Mouse (Mus musculus): ENCODE data around the gene Srrm1. TPM values are rescaled to one million over a fixed set of nuclear protein-coding genes. Genes with fewer than 3 reads are reported as not detected.
A peak's percentile ranks its signal among the peaks of the same experiment; 100 is the strongest.

Srrm1 gene
- polyA plus RNA-seq (2015; fragmentation: Nextera tagmentation; extraction: Ambion mirVana), result 141 and 146 TPM in 2 replicates

DNA sequence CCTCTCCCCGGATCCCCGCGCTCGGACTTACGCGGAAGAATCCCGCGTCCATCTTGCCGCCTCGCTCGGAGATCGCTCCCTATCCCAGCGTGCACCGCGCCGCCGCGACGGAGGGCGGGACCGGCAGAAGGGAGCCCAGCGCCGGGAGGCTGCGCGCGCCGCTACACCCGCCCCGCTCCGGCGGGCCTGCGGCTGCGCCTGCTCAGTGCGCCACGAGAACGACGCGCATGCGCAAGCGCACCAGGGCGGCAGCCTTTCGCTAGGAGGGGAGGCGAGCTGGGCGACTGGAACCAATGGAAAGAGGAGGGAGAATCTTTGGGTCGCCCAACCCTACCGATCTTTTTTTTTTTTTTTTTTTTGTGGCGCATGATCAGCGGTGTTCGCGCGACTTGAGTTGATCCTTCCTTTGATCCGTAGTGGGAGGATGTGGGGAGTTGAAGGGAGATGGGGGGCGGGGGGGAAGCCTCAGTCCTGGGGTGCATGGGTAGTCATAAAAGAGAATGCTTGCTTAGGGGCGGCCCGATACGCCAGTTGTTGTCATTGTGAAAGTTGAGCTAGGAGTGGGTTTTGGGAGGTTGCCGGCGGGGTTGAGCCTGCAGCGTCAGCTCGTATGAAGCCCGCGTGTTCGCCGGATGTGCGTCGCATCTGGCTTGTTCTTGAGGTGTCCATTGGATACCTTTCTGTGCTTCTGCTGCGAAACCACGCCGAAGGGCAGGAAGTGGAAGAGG is at the start of gene Srrm1:
Gene Srrm1 (minus strand): TSS at position 256 of the 728 bp plus-strand sequence.
- Histone ChIP-seq H3K36me3 (peaks cover 24% of the 10 kb centered on the region), H3K4me1 (peaks cover 29% of the 10 kb centered on the region), H3K4me2 (peak within 1 kb of the TSS; percentile 93), H3K27ac (replicated peaks) (peak within 1 kb of the TSS; percentile 98), H3K9ac (peak within 1 kb of the TSS; percentile 98), H3K9me3 (no peaks in the 10 kb centered on the region), H3K4me3 (peak within 1 kb of the TSS; percentile 94), H3K27me3 (replicated peaks) (peaks cover 12% of the 10 kb centered on the region; the same call in 1 of the 2 replicates)
- under 1% methylated on average over 68 of the region's 69 CpGs for WGBS
- peak; percentile 93 for ATAC-seq (ENCODE audit: extremely low read depth, insufficient number of reproducible peaks, low FRiP score, low TSS enrichment)

DNA sequence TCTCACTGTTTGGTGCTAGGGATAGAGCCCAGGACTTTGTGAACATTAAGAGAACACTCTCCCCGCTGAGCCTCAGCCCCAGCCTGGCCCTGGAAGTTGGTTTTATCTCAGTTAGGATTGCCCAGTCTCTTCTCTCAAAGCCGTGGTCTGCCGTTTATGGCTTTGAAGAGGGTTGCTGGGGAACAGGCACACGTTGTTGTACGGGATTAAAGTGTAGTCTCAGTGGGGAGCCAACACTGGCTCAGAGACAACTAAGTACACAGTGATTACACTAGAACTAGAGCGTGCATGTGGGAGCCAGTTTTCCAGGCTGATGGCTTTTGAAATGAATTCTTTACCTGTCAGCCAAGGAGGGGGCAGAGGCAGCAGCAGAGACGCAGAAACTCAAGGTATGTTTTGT is 48.8 kb upstream of the Srrm1 start:
- WGBS, result 31% methylated on average over 7 of the region's 7 CpGs

GRCm38 (mm10) chr4:135397991-135398390 is 44.9 kb upstream of the Srrm1 start, which contains the start of gene Ncmap:
Ncmap (minus strand) TSS chr4:135398227.
- H3K27me3 ChIP-seq (replicated peaks), result peaks cover 57% of the 10 kb centered on the region
- H3K4me1 ChIP-seq, result peaks cover 13% of the 10 kb centered on the region
- peaks cover 6% of the 10 kb centered on the region; the same call in 1 of the 2 replicates for H3K9me3 ChIP-seq
- 2% methylated on average over 27 of the region's 29 CpGs for WGBS
- no peaks in the 10 kb centered on the region for H3K36me3 ChIP-seq
- H3K4me3 ChIP-seq, result peak within 1 kb of the TSS; percentile 56
- ATAC-seq (ENCODE audit: extremely low read depth, insufficient number of reproducible peaks, low FRiP score, low TSS enrichment), result no peak
- peak within 1 kb of the TSS; percentile 92 for H3K4me2 ChIP-seq
- H3K27ac ChIP-seq (replicated peaks), result no peak within 1 kb of the TSS
- peak within 1 kb of the TSS; percentile 69 for H3K9ac ChIP-seq

More for the DNA sequence above, 48.8 kb upstream of the Srrm1 start:
- Histone ChIP-seq H3K4me3 (no peak overlapping the region), H3K4me1 (peaks cover 13% of the 10 kb centered on the region), H3K36me3 (no peaks in the 10 kb centered on the region), H3K27me3 (replicated peaks) (peaks cover 33% of the 10 kb centered on the region), H3K9me3 (no peaks in the 10 kb centered on the region), H3K27ac (replicated peaks) (no peak overlapping the region), H3K4me2 (no peak overlapping the region), H3K9ac (no peak overlapping the region)
- ATAC-seq (ENCODE audit: extremely low read depth, insufficient number of reproducible peaks, low FRiP score, low TSS enrichment), result no peak

DNA sequence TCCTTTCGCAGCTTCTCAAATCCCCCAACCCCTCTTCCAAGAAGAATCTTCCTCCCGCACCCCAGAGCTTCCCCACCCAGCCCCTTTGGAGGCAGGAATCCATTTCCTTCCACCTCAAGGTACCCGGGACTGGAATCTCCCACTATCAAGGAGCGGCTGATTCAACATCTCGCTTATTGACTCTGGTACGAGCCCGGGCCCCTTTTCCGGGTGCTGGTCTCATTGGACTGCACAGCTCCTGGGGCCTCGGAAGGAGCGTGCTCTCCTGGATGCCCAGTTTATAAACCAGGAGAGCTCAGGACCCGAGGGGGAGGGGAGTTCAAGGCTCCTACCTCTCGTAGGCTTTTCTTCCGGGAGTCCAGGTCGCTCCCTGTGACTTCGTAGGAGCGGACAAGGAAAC is 44.4 kb upstream of the Srrm1 start:
- peak overlapping the region; percentile 56 for H3K4me3 ChIP-seq
- peak overlapping the region; percentile 69 for H3K9ac ChIP-seq
- peaks cover 57% of the 10 kb centered on the region for H3K27me3 ChIP-seq (replicated peaks)
- H3K27ac ChIP-seq (replicated peaks), result no peak overlapping the region
- WGBS, result 5% methylated on average over 16 of the region's 16 CpGs
- peaks cover 13% of the 10 kb centered on the region for H3K4me1 ChIP-seq
- peaks cover 6% of the 10 kb centered on the region; the same call in 1 of the 2 replicates for H3K9me3 ChIP-seq
- no peaks in the 10 kb centered on the region for H3K36me3 ChIP-seq
- peak overlapping the region; percentile 92 for H3K4me2 ChIP-seq
- no peak for ATAC-seq (ENCODE audit: extremely low read depth, insufficient number of reproducible peaks, low FRiP score, low TSS enrichment)

GRCm38 (mm10) chr4:135396303-135396702 is 43.2 kb upstream of the Srrm1 start:
- Histone ChIP-seq H3K4me1 (peaks cover 13% of the 10 kb centered on the region), H3K4me3 (no peak overlapping the region), H3K9me3 (peaks cover 6% of the 10 kb centered on the region; the same call in 1 of the 2 replicates), H3K9ac (no peak overlapping the region), H3K27me3 (replicated peaks) (peaks cover 61% of the 10 kb centered on the region), H3K27ac (replicated peaks) (no peak overlapping the region), H3K4me2 (no peak overlapping the region), H3K36me3 (no peaks in the 10 kb centered on the region)
- no peak for ATAC-seq (ENCODE audit: extremely low read depth, insufficient number of reproducible peaks, low FRiP score, low TSS enrichment)
- WGBS, result 85% methylated on average over 5 of the region's 5 CpGs

DNA sequence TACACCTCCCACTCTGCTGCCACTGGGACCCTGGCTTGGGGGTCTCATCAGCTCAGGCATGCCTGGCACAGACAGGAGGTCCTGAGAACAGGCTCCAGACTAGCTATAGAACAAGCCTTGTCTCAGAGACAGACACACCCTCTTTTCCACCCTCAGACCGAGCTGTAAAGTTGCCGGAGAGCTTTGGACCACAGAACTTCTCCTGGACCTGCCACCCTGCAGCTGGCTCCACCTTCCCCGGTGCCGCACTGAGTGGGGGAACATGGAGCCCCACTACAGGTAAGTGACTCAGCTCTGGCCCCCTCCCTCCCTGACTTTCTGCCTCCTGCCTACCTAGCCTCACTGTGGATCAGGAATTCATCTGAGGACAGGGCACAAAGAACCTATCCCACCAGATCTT is 42.3 kb upstream of the Srrm1 start:
- no peak overlapping the region for H3K4me3 ChIP-seq
- no peak overlapping the region for H3K4me2 ChIP-seq
- no peak for ATAC-seq (ENCODE audit: extremely low read depth, insufficient number of reproducible peaks, low FRiP score, low TSS enrichment)
- 81% methylated on average over 4 of the region's 4 CpGs for WGBS
- H3K4me1 ChIP-seq, result peaks cover 13% of the 10 kb centered on the region
- no peak overlapping the region for H3K9ac ChIP-seq
- no peaks in the 10 kb centered on the region for H3K36me3 ChIP-seq
- no peak overlapping the region for H3K27ac ChIP-seq (replicated peaks)
- H3K9me3 ChIP-seq, result peaks cover 6% of the 10 kb centered on the region; the same call in 1 of the 2 replicates
- H3K27me3 ChIP-seq (replicated peaks), result peaks cover 59% of the 10 kb centered on the region

DNA sequence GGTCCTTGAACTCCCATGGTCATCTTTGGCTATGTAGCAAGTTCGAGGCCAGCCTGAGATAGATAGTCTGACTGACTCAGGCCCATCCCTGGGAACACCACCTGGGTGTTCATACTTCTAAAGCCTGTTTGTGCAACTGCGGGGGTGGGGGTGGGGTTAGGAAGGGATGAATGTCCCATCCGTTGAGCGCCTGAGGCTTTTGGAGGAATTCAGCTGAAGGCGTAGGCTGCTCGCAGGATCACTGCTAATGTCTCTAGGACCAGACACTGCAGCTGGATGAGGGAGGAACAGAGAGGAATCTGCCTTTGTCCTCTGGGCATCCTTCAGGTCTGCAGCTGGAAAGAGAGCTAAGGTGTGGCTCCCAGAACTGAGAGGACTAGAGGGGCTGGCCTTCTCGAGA is 41.5 kb upstream of the Srrm1 start:
- Histone ChIP-seq H3K36me3 (no peaks in the 10 kb centered on the region), H3K27me3 (replicated peaks) (peaks cover 56% of the 10 kb centered on the region), H3K4me2 (no peak overlapping the region), H3K9ac (no peak overlapping the region), H3K9me3 (peaks cover 6% of the 10 kb centered on the region; the same call in 1 of the 2 replicates), H3K4me1 (peaks cover 13% of the 10 kb centered on the region), H3K4me3 (no peak overlapping the region), H3K27ac (replicated peaks) (no peak overlapping the region)
- no peak for ATAC-seq (ENCODE audit: extremely low read depth, insufficient number of reproducible peaks, low FRiP score, low TSS enrichment)
- WGBS, result 76% methylated on average over 7 of the region's 7 CpGs

GRCm38 (mm10) chr4:135393381-135393780 is 40.3 kb upstream of the Srrm1 start:
- no peak overlapping the region for H3K9ac ChIP-seq
- no peak overlapping the region for H3K27ac ChIP-seq (replicated peaks)
- H3K27me3 ChIP-seq (replicated peaks), result peaks cover 43% of the 10 kb centered on the region
- H3K36me3 ChIP-seq, result no peaks in the 10 kb centered on the region
- ATAC-seq (ENCODE audit: extremely low read depth, insufficient number of reproducible peaks, low FRiP score, low TSS enrichment), result no peak
- H3K4me3 ChIP-seq, result no peak overlapping the region
- no peak overlapping the region for H3K4me2 ChIP-seq
- 58% methylated on average over 6 of the region's 6 CpGs for WGBS
- peaks cover 6% of the 10 kb centered on the region; the same call in 1 of the 2 replicates for H3K9me3 ChIP-seq
- peaks cover 12% of the 10 kb centered on the region for H3K4me1 ChIP-seq

- Histone ChIP-seq H3K4me1 (peaks cover 6% of the 10 kb centered on the region), H3K4me2 (no peak overlapping the region), H3K9ac (no peak overlapping the region), H3K4me3 (no peak overlapping the region), H3K27ac (replicated peaks) (no peak overlapping the region), H3K27me3 (replicated peaks) (peaks cover 37% of the 10 kb centered on the region), H3K9me3 (peaks cover 6% of the 10 kb centered on the region; the same call in 1 of the 2 replicates), H3K36me3 (no peaks in the 10 kb centered on the region)
- no peak for ATAC-seq (ENCODE audit: extremely low read depth, insufficient number of reproducible peaks, low FRiP score, low TSS enrichment)
- WGBS, result 87% methylated on average over 3 of the region's 3 CpGs
Measured at GRCm38 (mm10) chr4:135392801-135393200, 39.7 kb upstream of the Srrm1 start.

DNA sequence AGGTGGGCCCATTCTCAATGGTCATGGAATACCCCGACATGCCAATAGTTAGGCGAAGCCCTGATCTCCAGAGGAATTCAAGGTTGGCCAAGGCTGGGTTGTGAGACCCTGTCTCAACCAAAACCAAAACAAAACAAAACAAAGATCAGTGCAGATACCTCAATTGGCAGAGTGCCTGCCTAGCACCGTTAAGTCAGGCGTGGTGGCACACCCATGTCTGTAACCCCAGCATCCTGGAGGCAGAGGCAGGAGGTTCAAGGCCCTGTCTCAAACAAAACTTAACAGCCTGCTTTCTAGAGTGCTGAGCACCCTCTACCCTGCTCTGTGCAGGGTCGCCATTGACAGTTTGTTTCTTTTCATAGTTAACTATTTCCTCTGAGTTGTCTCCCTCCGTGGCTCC is 37.9 kb upstream of the Srrm1 start:
- 60% methylated on average over 6 of the region's 6 CpGs for WGBS
- no peak overlapping the region for H3K27ac ChIP-seq (replicated peaks)
- H3K36me3 ChIP-seq, result no peaks in the 10 kb centered on the region
- H3K4me3 ChIP-seq, result no peak overlapping the region
- no peak for ATAC-seq (ENCODE audit: extremely low read depth, insufficient number of reproducible peaks, low FRiP score, low TSS enrichment)
- H3K9me3 ChIP-seq, result 0 out of 2 replicates have a peak, but pooled peaks cover 1% of the 10 kb centered on the region
- no peak overlapping the region for H3K9ac ChIP-seq
- no peaks in the 10 kb centered on the region; the same call in 1 of the 2 replicates for H3K4me1 ChIP-seq
- peaks cover 19% of the 10 kb centered on the region for H3K27me3 ChIP-seq (replicated peaks)
- H3K4me2 ChIP-seq, result no peak overlapping the region

DNA sequence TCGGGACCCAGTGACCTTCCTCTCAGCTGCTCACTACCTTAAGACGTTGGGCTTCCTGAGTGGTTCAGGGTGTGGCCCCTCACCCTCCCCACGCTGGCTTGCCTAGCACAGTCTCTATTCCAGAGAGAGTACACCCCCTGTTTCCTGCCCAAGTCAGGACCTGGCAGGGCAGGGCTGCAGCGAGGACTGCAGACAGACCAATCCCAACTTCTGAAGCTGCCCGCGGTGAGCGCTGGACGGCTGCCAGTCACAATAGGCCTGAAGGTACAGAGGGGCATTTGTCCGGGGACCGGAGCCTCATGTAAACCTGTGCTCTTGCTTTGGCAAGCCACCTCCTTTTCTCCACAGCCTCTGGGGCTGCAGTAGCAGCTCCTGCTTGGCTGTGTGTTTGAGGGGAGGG is 32.5 kb upstream of the Srrm1 start:
- H3K27ac ChIP-seq (replicated peaks), result no peak overlapping the region
- no peaks in the 10 kb centered on the region for H3K9me3 ChIP-seq
- H3K4me1 ChIP-seq, result peaks cover 6% of the 10 kb centered on the region
- peak overlapping the region; percentile 52 for H3K9ac ChIP-seq
- ATAC-seq (ENCODE audit: extremely low read depth, insufficient number of reproducible peaks, low FRiP score, low TSS enrichment), result no peak
- no peak overlapping the region for H3K4me3 ChIP-seq
- H3K27me3 ChIP-seq (replicated peaks), result peaks cover 10% of the 10 kb centered on the region; the same call in 1 of the 2 replicates
- WGBS, result 37% methylated on average over 10 of the region's 10 CpGs
- H3K4me2 ChIP-seq, result peak overlapping the region; percentile 24
- no peaks in the 10 kb centered on the region for H3K36me3 ChIP-seq

Data from heart, embryonic 13.5 days (tissue).